ENCODE assay signal across 20 mouse cellular contexts in the genomic region with DNA sequence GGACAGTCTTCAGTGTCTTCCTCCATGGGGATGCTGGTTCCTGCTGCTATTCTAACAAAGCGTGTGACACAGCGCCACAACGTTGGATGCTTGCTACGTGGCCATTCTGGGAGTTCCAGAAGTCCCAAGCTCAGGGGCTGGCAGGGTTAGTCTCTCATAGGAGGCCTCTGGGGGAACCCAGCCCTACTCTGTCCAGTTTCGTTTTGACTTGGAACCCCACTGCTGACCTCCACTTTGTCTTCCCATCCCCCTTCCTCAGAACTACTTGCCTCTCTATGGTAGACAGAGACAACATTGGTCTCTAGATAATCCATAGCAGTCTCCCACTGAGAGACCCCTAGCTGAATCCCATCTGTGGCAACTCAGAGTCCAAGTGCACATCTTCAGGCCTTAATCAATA. TPM values are rescaled to one million over a fixed set of nuclear protein-coding genes. Genes with fewer than 3 reads are reported as not detected.
A peak's percentile ranks its signal among the peaks of the same experiment; 100 is the strongest.
DNase-seq lines count a peak whose midpoint lies in the region; ATAC-seq and TF ChIP-seq lines count a peak whose summit lies in the region.
"Had no signal": no experiment of that assay in that cellular context is flagged by ENCODE, and none has a peak within 500 bp of the region (broad histone marks: within the 10 kb centered on the region; RNA-seq: fewer than 3 reads in every experiment).

No protein-coding gene starts in this region.

- intact Hi-C loops in heart, postnatal 36 days (cut with DNase I), result loop anchor here (10.0 kb wide), 1 partner anchor 518 kb away; no protein-coding TSS in a partner anchor

- TF ChIP-seq CTCF in kidney, postnatal 0 days (IDR thresholded peaks at IDR 0.05; ENCODE audit: low read depth), result no peak
- no peak for TF ChIP-seq CTCF in stomach, postnatal 0 days (IDR thresholded peaks at IDR 0.05; ENCODE audit: low read depth)

- H3K27me3 ChIP-seq in heart, embryonic 15.5 days, result 0 out of 2 replicates have a peak, but pooled peaks cover 11% of the 10 kb centered on the region
- H3K27me3 ChIP-seq in kidney, postnatal 0 days (ENCODE audit: insufficient read depth, low read length), result no peaks in the 10 kb centered on the region
- no peaks in the 10 kb centered on the region for H3K27me3 ChIP-seq in stomach, postnatal 0 days (ENCODE audit: control insufficient read depth, insufficient read depth, low read length)
- H3K27me3 ChIP-seq in midbrain, embryonic 16.5 days (ENCODE audit: control insufficient read depth, insufficient read depth, low read depth, low read length), result no peaks in the 10 kb centered on the region
- H3K27me3 ChIP-seq: embryonic facial prominence, embryonic 13.5 days; forebrain, embryonic 12.5 days; limb, embryonic 12.5 days; neural tube, embryonic 15.5 days had no signal

- no peak for DNase-seq in heart, postnatal 36 days
- DNase-seq in kidney, postnatal 0 days (ENCODE audit: low spot score), result no peak
- no peak for DNase-seq in kidney, adult 8-10 months
- no peak for DNase-seq in stomach, postnatal 0 days (ENCODE audit: low spot score)
- DNase-seq: adrenal gland, postnatal 14 days; cerebellum, postnatal 14 days; kidney, postnatal 10 days; liver, postnatal 0 days had no signal

- H3K27ac ChIP-seq in heart, embryonic 15.5 days, result peak overlapping the region; percentile 64
- H3K27ac ChIP-seq in kidney, postnatal 0 days, result 0 out of 2 replicates have a peak overlapping the region, but pooled peaks have one; percentile 62
- H3K27ac ChIP-seq in brown adipose tissue, adult 24 weeks (replicated peaks; ENCODE audit: low read depth, low read length), result peak overlapping the region; percentile 98
- H3K27ac ChIP-seq in stomach, postnatal 0 days (replicated peaks), result 0 out of 2 replicates have a peak overlapping the region, but pooled peaks have one; percentile 30
- no peak overlapping the region for H3K27ac ChIP-seq in midbrain, embryonic 16.5 days (ENCODE audit: low read length)
- H3K27ac ChIP-seq: embryonic facial prominence, embryonic 13.5 days; forebrain, embryonic 12.5 days; heart, embryonic 10.5 days; limb, embryonic 12.5 days; neural tube, embryonic 15.5 days had no signal

- no peak for TF ChIP-seq EP300 in stomach, postnatal 0 days (optimal IDR thresholded peaks at IDR 0.05)

- no peaks in the 10 kb centered on the region for H3K9me3 ChIP-seq in heart, embryonic 15.5 days (replicated peaks)
- no peaks in the 10 kb centered on the region for H3K9me3 ChIP-seq in kidney, postnatal 0 days (replicated peaks; ENCODE audit: low read length)
- H3K9me3 ChIP-seq in stomach, postnatal 0 days (ENCODE audit: control insufficient read depth, low read length), result no peaks in the 10 kb centered on the region
- no peaks in the 10 kb centered on the region for H3K9me3 ChIP-seq in midbrain, embryonic 16.5 days (replicated peaks; ENCODE audit: control insufficient read depth, low read length, poor library complexity, severe bottlenecking)
- H3K9me3 ChIP-seq: embryonic facial prominence, embryonic 13.5 days; forebrain, embryonic 12.5 days; heart, embryonic 10.5 days; limb, embryonic 12.5 days; neural tube, embryonic 15.5 days had no signal

- no peak overlapping the region for H3K4me3 ChIP-seq in heart, embryonic 15.5 days
- no peak overlapping the region for H3K4me3 ChIP-seq in kidney, postnatal 0 days (replicated peaks; ENCODE audit: low read depth, low read length)
- no peak overlapping the region for H3K4me3 ChIP-seq in brown adipose tissue, adult 24 weeks (ENCODE audit: insufficient read depth, low read depth, low read length)
- H3K4me3 ChIP-seq in stomach, postnatal 0 days (ENCODE audit: low read depth, low read length), result no peak overlapping the region
- no peak overlapping the region for H3K4me3 ChIP-seq in midbrain, embryonic 16.5 days (ENCODE audit: low read depth, low read length)
- H3K4me3 ChIP-seq: embryonic facial prominence, embryonic 13.5 days; erythroblast, embryonic 14.5 days; forebrain, embryonic 12.5 days; heart, embryonic 10.5 days; limb, embryonic 12.5 days; neural tube, embryonic 15.5 days had no signal

- H3K4me1 ChIP-seq in heart, embryonic 15.5 days (replicated peaks), result peaks cover 5% of the 10 kb centered on the region
- H3K4me1 ChIP-seq in kidney, postnatal 0 days (replicated peaks; ENCODE audit: insufficient read depth, low read length), result 0 out of 2 replicates have a peak, but pooled peaks cover 13% of the 10 kb centered on the region
- H3K4me1 ChIP-seq in brown adipose tissue, adult 24 weeks (ENCODE audit: control insufficient read depth, insufficient read depth, insufficient read length, low read length), result peaks cover 49% of the 10 kb centered on the region
- H3K4me1 ChIP-seq in stomach, postnatal 0 days (replicated peaks; ENCODE audit: control insufficient read depth, insufficient read depth), result no peaks in the 10 kb centered on the region
- no peaks in the 10 kb centered on the region for H3K4me1 ChIP-seq in midbrain, embryonic 16.5 days (ENCODE audit: control insufficient read depth, insufficient read depth, low read length)
- H3K4me1 ChIP-seq: embryonic facial prominence, embryonic 13.5 days; neural tube, embryonic 15.5 days had no signal

- ATAC-seq in heart, embryonic 15.5 days (replicated peaks; ENCODE audit: insufficient number of reproducible peaks, insufficient read depth, low FRiP score, low read depth), result no peak
- ATAC-seq in kidney, postnatal 0 days (replicated peaks; ENCODE audit: low FRiP score, low read depth), result no peak
- ATAC-seq in stomach, postnatal 0 days (ENCODE audit: low FRiP score, low TSS enrichment), result no peak
- ATAC-seq in midbrain, embryonic 16.5 days, result no peak
- ATAC-seq: intestine, postnatal 0 days; liver, postnatal 0 days had no signal

- H3K36me3 ChIP-seq in heart, embryonic 15.5 days, result no peaks in the 10 kb centered on the region
- no peaks in the 10 kb centered on the region for H3K36me3 ChIP-seq in kidney, postnatal 0 days (ENCODE audit: insufficient read depth, low read length)
- H3K36me3 ChIP-seq in stomach, postnatal 0 days (ENCODE audit: control insufficient read depth, insufficient read depth, low read length), result no peaks in the 10 kb centered on the region
- H3K36me3 ChIP-seq in midbrain, embryonic 16.5 days (ENCODE audit: control insufficient read depth, insufficient read depth, low read length), result no peaks in the 10 kb centered on the region
- H3K36me3 ChIP-seq: embryonic facial prominence, embryonic 13.5 days; forebrain, embryonic 12.5 days; heart, embryonic 10.5 days; limb, embryonic 12.5 days; neural tube, embryonic 15.5 days had no signal

- H3K9ac ChIP-seq in heart, embryonic 15.5 days, result no peak overlapping the region
- no peak overlapping the region for H3K9ac ChIP-seq in kidney, postnatal 0 days (ENCODE audit: low read depth, low read length)
- H3K9ac ChIP-seq in stomach, postnatal 0 days (ENCODE audit: low read length), result no peak overlapping the region
- no peak overlapping the region for H3K9ac ChIP-seq in midbrain, embryonic 16.5 days (ENCODE audit: low read depth, low read length)
- H3K9ac ChIP-seq: embryonic facial prominence, embryonic 13.5 days; forebrain, embryonic 12.5 days; limb, embryonic 12.5 days; liver, postnatal 0 days; neural tube, embryonic 15.5 days had no signal

- 81% methylated on average over 5 of the region's 5 CpGs for WGBS in heart, embryonic 15.5 days
- 82% methylated on average over 5 of the region's 5 CpGs for WGBS in kidney, postnatal 0 days
- WGBS in stomach, postnatal 0 days, result 71% methylated on average over 5 of the region's 5 CpGs
- WGBS in midbrain, embryonic 16.5 days, result 62% methylated on average over 5 of the region's 5 CpGs

- H3K4me2 ChIP-seq in heart, embryonic 15.5 days, result no peak overlapping the region
- H3K4me2 ChIP-seq in kidney, postnatal 0 days (ENCODE audit: low read length), result no peak overlapping the region
- no peak overlapping the region for H3K4me2 ChIP-seq in stomach, postnatal 0 days (replicated peaks; ENCODE audit: low read depth)
- H3K4me2 ChIP-seq in midbrain, embryonic 16.5 days (ENCODE audit: low read length), result no peak overlapping the region
- H3K4me2 ChIP-seq: embryonic facial prominence, embryonic 13.5 days; forebrain, embryonic 12.5 days; limb, embryonic 12.5 days; liver, embryonic 11.5 days; midbrain, embryonic 11.5 days; neural tube, embryonic 15.5 days had no signal

RNA-seq across cellular contexts. Expression of a gene that starts 33.0 kb away (rescaled TPM):
- polyA plus RNA-seq in heart, embryonic 15.5 days (2015; fragmentation: Nextera tagmentation; extraction: Ambion mirVana), result 9.0 and 9.9 TPM in 2 replicates
- total RNA-seq in heart, postnatal 36 days (2021), result 10 to 100 TPM; 53.3 to 77.9 TPM
- 10.9 and 11.2 TPM in 2 replicates for polyA plus RNA-seq in kidney, postnatal 0 days (2015; fragmentation: Nextera tagmentation; extraction: Ambion mirVana)
- 7.2 and 10.0 TPM in 2 replicates for polyA plus RNA-seq in brown adipose tissue, adult 24 weeks (2012; ENCODE audit: insufficient read depth, insufficient read length, missing spikeins)
- 9.6 TPM in 2 replicates for polyA plus RNA-seq in stomach, postnatal 0 days (2015; fragmentation: Nextera tagmentation; extraction: Ambion mirVana)
- polyA plus RNA-seq in midbrain, embryonic 16.5 days (2015; fragmentation: Nextera tagmentation; extraction: Ambion mirVana), result 185 and 190 TPM in 2 replicates

Comparison
In these comparisons a context has a peak if more than half of its experiments do, and no peak if none do; other contexts are left out.
1. RNA of a gene that starts 33.0 kb away (polyA plus RNA-seq): 185 to 190 TPM in midbrain, embryonic 16.5 days; 10.9 to 11.2 TPM in kidney, postnatal 0 days, 9.6 TPM in stomach, postnatal 0 days, 9.0 to 9.9 TPM in heart, embryonic 15.5 days and 7.2 to 10.0 TPM in brown adipose tissue, adult 24 weeks; every median in the first group is over 10 times any median in the second.